Mouse (Mus musculus) midbrain, embryonic 12.5 days (tissue): ENCODE measurements at regions not wholly inside any gene's neighbourhood (a gene's known extent, or its start where the extent isn't known, plus 50 kb on each side); places are given as distances from the start of the nearest gene placed in this dataset.

Source experiments
- ATAC-seq: fragments of 200-750 bp; cut with Nextera tagmentation; 2 replicates; pipeline ENCODE4 v1.8.0; 2017; ENCODE audit warnings: low read depth, moderate TSS enrichment, moderate library complexity; ENCODE audit not compliant: low FRiP score
- H3K27ac ChIP-seq: fragments of 300-500 bp; sonication (generic); replicated peaks from 2 replicates; pipeline ENCODE4 v1.5.1; 2016; ENCODE audit warnings: mild to moderate bottlenecking
- H3K27me3 ChIP-seq: fragments of 300-500 bp; sonication (generic); 2 replicates; pipeline ENCODE4 v1.6.1; 2016; ENCODE audit warnings: mild to moderate bottlenecking
- H3K36me3 ChIP-seq: fragments of 300-500 bp; sonication (generic); 2 replicates; pipeline ENCODE4 v1.6.1; 2016
- H3K4me1 ChIP-seq: fragments of 300-500 bp; sonication (generic); 2 replicates; pipeline ENCODE4 v1.6.1; 2016
- H3K4me2 ChIP-seq: fragments of 300-500 bp; sonication (generic); replicated peaks from 2 replicates; pipeline ENCODE4 v1.6.1; 2016; ENCODE audit warnings: mild to moderate bottlenecking, moderate library complexity
- H3K4me3 ChIP-seq: fragments of 300-500 bp; sonication (generic); 2 replicates; pipeline ENCODE4 v1.5.1; 2016; ENCODE audit warnings: mild to moderate bottlenecking
- H3K9ac ChIP-seq: fragments of 300-500 bp; sonication (generic); replicated peaks from 2 replicates; pipeline ENCODE4 v1.6.1; 2016; ENCODE audit warnings: mild to moderate bottlenecking, moderate library complexity
- H3K9me3 ChIP-seq: fragments of 300-500 bp; sonication (generic); 2 replicates; pipeline ENCODE4 v1.6.1; 2016; ENCODE audit warnings: mild to moderate bottlenecking
- WGBS: fragments of 180-500 bp; shearing (Covaris S2); methylation state at CpG from one replicate; pipeline ENCODE4 v1.1.7; 2016; 5-methylcytosine and 5-hydroxymethylcytosine counted together

GRCm38 (mm10) chr12:90946528-90946918 is 208.3 kb upstream of the Dio2 start:
- Histone ChIP-seq H3K4me3 (no peak overlapping the region), H3K4me2 (no peak overlapping the region), H3K27ac (no peak overlapping the region), H3K27me3 (no peaks in the 10 kb centered on the region), H3K9ac (no peak overlapping the region), H3K4me1 (no peaks in the 10 kb centered on the region), H3K9me3 (no peaks in the 10 kb centered on the region), H3K36me3 (no peaks in the 10 kb centered on the region)
- 91% methylated on average over 4 of the region's 4 CpGs for WGBS
- ATAC-seq, result no peak

GRCm38 (mm10) chr12:90945743-90946527 is 207.7 kb upstream of the Dio2 start:
- ATAC-seq, result no peak; the same call in 1 of the 2 replicates
- H3K9ac ChIP-seq, result no peak overlapping the region
- no peak overlapping the region for H3K4me2 ChIP-seq
- H3K36me3 ChIP-seq, result no peaks in the 10 kb centered on the region
- H3K4me1 ChIP-seq, result no peaks in the 10 kb centered on the region
- no peak overlapping the region for H3K27ac ChIP-seq
- no peak overlapping the region for H3K4me3 ChIP-seq
- no peaks in the 10 kb centered on the region for H3K27me3 ChIP-seq
- WGBS, result 63% methylated on average over 6 of the region's 6 CpGs
- no peaks in the 10 kb centered on the region for H3K9me3 ChIP-seq

GRCm38 (mm10) chr12:90932684-90933083 is 194.4 kb upstream of the Dio2 start:
- Histone ChIP-seq H3K27me3 (no peaks in the 10 kb centered on the region), H3K36me3 (no peaks in the 10 kb centered on the region), H3K4me2 (no peak overlapping the region), H3K27ac (no peak overlapping the region), H3K4me3 (no peak overlapping the region), H3K9ac (no peak overlapping the region), H3K9me3 (no peaks in the 10 kb centered on the region), H3K4me1 (no peaks in the 10 kb centered on the region)
- ATAC-seq, result no peak
- WGBS, result 91% methylated on average over 8 of the region's 8 CpGs

- Histone ChIP-seq H3K4me3 (no peak overlapping the region), H3K9me3 (no peaks in the 10 kb centered on the region), H3K4me1 (no peaks in the 10 kb centered on the region), H3K36me3 (no peaks in the 10 kb centered on the region), H3K27me3 (no peaks in the 10 kb centered on the region), H3K4me2 (no peak overlapping the region), H3K9ac (no peak overlapping the region), H3K27ac (no peak overlapping the region)
- no peak for ATAC-seq
- 96% methylated on average over 5 of the region's 5 CpGs for whole genome bisulfite sequencing
These were observed 194.0 kb upstream of the Dio2 start for GRCm38 (mm10) chr12:90932201-90932600.

- H3K4me3 ChIP-seq, result no peak overlapping the region
- H3K9me3 ChIP-seq, result no peaks in the 10 kb centered on the region
- H3K9ac ChIP-seq, result no peak overlapping the region
- H3K27ac ChIP-seq, result no peak overlapping the region
- ATAC-seq, result no peak
- 88% methylated on average over 6 of the region's 6 CpGs for WGBS
- H3K4me1 ChIP-seq, result no peaks in the 10 kb centered on the region
- no peaks in the 10 kb centered on the region for H3K27me3 ChIP-seq
- H3K4me2 ChIP-seq, result no peak overlapping the region
- H3K36me3 ChIP-seq, result no peaks in the 10 kb centered on the region
These were observed 192.0 kb upstream of the Dio2 start for GRCm38 (mm10) chr12:90930091-90930715.

- Histone ChIP-seq H3K4me2 (no peak overlapping the region), H3K9ac (no peak overlapping the region), H3K36me3 (no peaks in the 10 kb centered on the region), H3K9me3 (no peaks in the 10 kb centered on the region), H3K27me3 (no peaks in the 10 kb centered on the region), H3K27ac (no peak overlapping the region), H3K4me1 (no peaks in the 10 kb centered on the region), H3K4me3 (no peak overlapping the region)
- 83% methylated on average over 2 of the region's 2 CpGs for WGBS
- ATAC-seq, result no peak
These were observed 185.4 kb upstream of the Dio2 start for GRCm38 (mm10) chr12:90923603-90924002.

- H3K9me3 ChIP-seq, result no peaks in the 10 kb centered on the region
- H3K27ac ChIP-seq, result no peak overlapping the region
- no peak overlapping the region for H3K9ac ChIP-seq
- H3K4me1 ChIP-seq, result no peaks in the 10 kb centered on the region
- H3K27me3 ChIP-seq, result no peaks in the 10 kb centered on the region
- no peaks in the 10 kb centered on the region for H3K36me3 ChIP-seq
- no peak for ATAC-seq
- H3K4me2 ChIP-seq, result no peak overlapping the region
- no peak overlapping the region for H3K4me3 ChIP-seq
- WGBS, result 92% methylated on average over 3 of the region's 3 CpGs
These were observed 184.9 kb upstream of the Dio2 start for GRCm38 (mm10) chr12:90923148-90923547.

- no peak for ATAC-seq
- 89% methylated on average over 4 of the region's 4 CpGs for WGBS
- no peaks in the 10 kb centered on the region for H3K9me3 ChIP-seq
These were observed 183.0 kb upstream of the Dio2 start for GRCm38 (mm10) chr12:90921227-90921626.

GRCm38 (mm10) chr12:90915929-90916713 is 177.9 kb upstream of the Dio2 start:
- ATAC-seq, result peak; percentile 16; the same call in 1 of the 2 replicates
- Histone ChIP-seq H3K36me3 (no peaks in the 10 kb centered on the region), H3K9ac (no peak overlapping the region), H3K9me3 (no peaks in the 10 kb centered on the region), H3K4me3 (no peak overlapping the region), H3K4me2 (no peak overlapping the region), H3K27ac (no peak overlapping the region), H3K27me3 (no peaks in the 10 kb centered on the region), H3K4me1 (no peaks in the 10 kb centered on the region)
- 82% methylated on average over 11 of the region's 11 CpGs for WGBS

More at GRCm38 (mm10) chr12:90921227-90921626, 183.0 kb upstream of the Dio2 start:
- no peak overlapping the region for H3K4me2 ChIP-seq
- no peak overlapping the region for H3K9ac ChIP-seq
- H3K36me3 ChIP-seq, result no peaks in the 10 kb centered on the region
- H3K27ac ChIP-seq, result no peak overlapping the region
- no peak overlapping the region for H3K4me3 ChIP-seq
- H3K4me1 ChIP-seq, result no peaks in the 10 kb centered on the region
- no peaks in the 10 kb centered on the region for H3K27me3 ChIP-seq

GRCm38 (mm10) chr12:90903991-90904390 is 165.8 kb upstream of the Dio2 start:
- ATAC-seq, result no peak
- H3K4me1 ChIP-seq, result no peaks in the 10 kb centered on the region
- H3K4me3 ChIP-seq, result no peak overlapping the region
- no peaks in the 10 kb centered on the region for H3K9me3 ChIP-seq
- 68% methylated on average over 6 of the region's 6 CpGs for WGBS
- H3K4me2 ChIP-seq, result no peak overlapping the region
- no peak overlapping the region for H3K27ac ChIP-seq
- no peak overlapping the region for H3K9ac ChIP-seq
- H3K27me3 ChIP-seq, result no peaks in the 10 kb centered on the region
- H3K36me3 ChIP-seq, result no peaks in the 10 kb centered on the region

- Histone ChIP-seq H3K36me3 (no peaks in the 10 kb centered on the region), H3K4me1 (no peaks in the 10 kb centered on the region), H3K4me3 (no peak overlapping the region), H3K27me3 (no peaks in the 10 kb centered on the region), H3K9ac (no peak overlapping the region), H3K4me2 (no peak overlapping the region), H3K27ac (no peak overlapping the region), H3K9me3 (no peaks in the 10 kb centered on the region)
- 91% methylated on average over 9 of the region's 9 CpGs for WGBS
- ATAC-seq, result no peak
These were observed 155.6 kb upstream of the Dio2 start for GRCm38 (mm10) chr12:90893655-90894370.
